Comparison of ENCODE assay signal across 9 mouse cellular contexts in genomic region chr9:104079379-104079778, GRCm38 (mm10). TPM values are rescaled to one million over a fixed set of nuclear protein-coding genes. Genes with fewer than 3 reads are reported as not detected.
DNase-seq lines count a peak whose midpoint lies in the region; ATAC-seq and TF ChIP-seq lines count a peak whose summit lies in the region.
"Had no signal": no experiment of that assay in that cellular context is flagged by ENCODE, and none has a peak within 500 bp of the region (broad histone marks: within the 10 kb centered on the region; RNA-seq: fewer than 3 reads in every experiment).

No protein-coding gene starts in this region.

- no peaks in the 10 kb centered on the region for H3K36me3 ChIP-seq in forebrain, embryonic 11.5 days (ENCODE audit: control insufficient read depth, insufficient read depth, low read length)
- H3K36me3 ChIP-seq in forebrain, embryonic 13.5 days (ENCODE audit: poor library complexity, severe bottlenecking), result no peaks in the 10 kb centered on the region
- H3K36me3 ChIP-seq: stomach, embryonic 15.5 days had no signal

- H3K4me3 ChIP-seq in forebrain, embryonic 11.5 days (ENCODE audit: low read depth, low read length), result no peak overlapping the region
- no peak overlapping the region for H3K4me3 ChIP-seq in forebrain, embryonic 13.5 days
- H3K4me3 ChIP-seq: stomach, embryonic 15.5 days had no signal

- H3K9ac ChIP-seq in forebrain, embryonic 11.5 days (ENCODE audit: low read length), result no peak overlapping the region
- no peak overlapping the region for H3K9ac ChIP-seq in forebrain, embryonic 13.5 days
- H3K9ac ChIP-seq: stomach, embryonic 15.5 days had no signal

- H3K27me3 ChIP-seq in forebrain, embryonic 11.5 days (ENCODE audit: control insufficient read depth, insufficient read depth, low read length), result no peaks in the 10 kb centered on the region
- no peaks in the 10 kb centered on the region for H3K27me3 ChIP-seq in forebrain, embryonic 13.5 days
- H3K27me3 ChIP-seq: stomach, embryonic 15.5 days had no signal

- no peak for TF ChIP-seq POLR2A in brain, embryonic 14.5 days (IDR thresholded peaks at IDR 0.05; ENCODE audit: borderline replicate concordance, extremely low read depth, insufficient read depth, insufficient read length, poor library complexity, severe bottlenecking)

- 0 out of 2 replicates have a peak, but pooled peaks have one; percentile 49 for ATAC-seq in forebrain, embryonic 11.5 days (replicated peaks; ENCODE audit: low FRiP score)
- no peak for ATAC-seq in forebrain, embryonic 13.5 days

- H3K9me3 ChIP-seq in forebrain, embryonic 11.5 days (ENCODE audit: control insufficient read depth, low read length), result no peaks in the 10 kb centered on the region
- no peaks in the 10 kb centered on the region for H3K9me3 ChIP-seq in forebrain, embryonic 13.5 days (replicated peaks)
- H3K9me3 ChIP-seq: stomach, embryonic 15.5 days had no signal

- H3K27ac ChIP-seq in forebrain, embryonic 11.5 days (ENCODE audit: low read depth, low read length), result no peak overlapping the region
- H3K27ac ChIP-seq in forebrain, embryonic 13.5 days, result no peak overlapping the region
- H3K27ac ChIP-seq: stomach, embryonic 15.5 days had no signal

- H3K4me1 ChIP-seq in forebrain, embryonic 11.5 days (replicated peaks; ENCODE audit: control insufficient read depth, insufficient read depth, low read length), result no peaks in the 10 kb centered on the region
- no peaks in the 10 kb centered on the region for H3K4me1 ChIP-seq in forebrain, embryonic 13.5 days
- H3K4me1 ChIP-seq: stomach, embryonic 15.5 days had no signal

- peak; percentile 65 for TF ChIP-seq CTCF in brain, embryonic 14.5 days (IDR thresholded peaks at IDR 0.05; ENCODE audit: borderline replicate concordance, extremely low read depth, insufficient read depth, insufficient read length)

- no peak overlapping the region for H3K4me2 ChIP-seq in forebrain, embryonic 11.5 days (ENCODE audit: low read depth, low read length, severe bottlenecking)
- H3K4me2 ChIP-seq in forebrain, embryonic 13.5 days, result no peak overlapping the region
- H3K4me2 ChIP-seq: stomach, embryonic 15.5 days had no signal

- DNase-seq in forebrain, embryonic 11.5 days (ENCODE audit: low spot score), result peak; percentile 78
- DNase-seq in ovary, postnatal 36 days (ENCODE audit: low spot score), result peak; percentile 46
- DNase-seq in ovary, adult 18-20 months (ENCODE audit: low spot score), result no peak
- DNase-seq in brain, embryonic 14.5 days (ENCODE audit: low read depth), result peak; percentile 51
- peak; percentile 71 for DNase-seq in kidney, adult 9 months
- DNase-seq in lung, postnatal 36 days, result peak; percentile 67
- DNase-seq in thymus, postnatal 14 days, result peak; percentile 66

- WGBS in forebrain, embryonic 11.5 days, result 46% methylated on average over 5 of the region's 5 CpGs
- WGBS in forebrain, embryonic 13.5 days, result 45% methylated on average over 5 of the region's 5 CpGs

RNA-seq across cellular contexts. Expression of gene Acad11, which starts 16.2 kb away (rescaled TPM):
- 7.5 and 8.4 TPM in 2 replicates for polyA plus RNA-seq in forebrain, embryonic 11.5 days (2014; fragmentation: Nextera tagmentation; extraction: Ambion mirVana)
- polyA plus RNA-seq in forebrain, embryonic 13.5 days (2015; fragmentation: Nextera tagmentation; extraction: Ambion mirVana), result 5.6 and 6.8 TPM in 2 replicates
- 8.1 and 8.6 TPM in 2 replicates for polyA plus RNA-seq in brain, embryonic 14.5 days (2012; rRNA removed)

RNA-seq across cellular contexts. Expression of gene Uba5, which starts 16.4 kb away (rescaled TPM):
- polyA plus RNA-seq in forebrain, embryonic 11.5 days (2014; fragmentation: Nextera tagmentation; extraction: Ambion mirVana), result 58.1 and 58.2 TPM in 2 replicates
- polyA plus RNA-seq in forebrain, embryonic 13.5 days (2015; fragmentation: Nextera tagmentation; extraction: Ambion mirVana), result 51.4 and 57.5 TPM in 2 replicates
- polyA plus RNA-seq in brain, embryonic 14.5 days (2012; rRNA removed), result 68.8 and 69.7 TPM in 2 replicates

RNA-seq across cellular contexts. Expression of gene Gm28305, which starts 38.9 kb away (rescaled TPM):
- not detected in 2 replicates for polyA plus RNA-seq in forebrain, embryonic 11.5 days (2014; fragmentation: Nextera tagmentation; extraction: Ambion mirVana)
- not detected in 2 replicates for polyA plus RNA-seq in forebrain, embryonic 13.5 days (2015; fragmentation: Nextera tagmentation; extraction: Ambion mirVana)
- polyA plus RNA-seq in brain, embryonic 14.5 days (2012; rRNA removed), result not detected in 2 replicates
- polyA plus RNA-seq: stomach, embryonic 15.5 days had no signal

RNA-seq across cellular contexts. Expression of gene Ackr4, which starts 47.4 kb away (rescaled TPM):
- polyA plus RNA-seq in forebrain, embryonic 11.5 days (2014; fragmentation: Nextera tagmentation; extraction: Ambion mirVana), result 0.64 and 0.68 TPM in 2 replicates
- polyA plus RNA-seq in forebrain, embryonic 13.5 days (2015; fragmentation: Nextera tagmentation; extraction: Ambion mirVana), result 0.36 and 0.47 TPM in 2 replicates
- polyA plus RNA-seq in brain, embryonic 14.5 days (2012; rRNA removed), result 0.25 and 0.78 TPM in 2 replicates
